Mouse (Mus musculus) lung, adult 2 months (tissue): Measurements from ENCODE around the gene Slc7a15. TPM values are rescaled to one million over a fixed set of nuclear protein-coding genes. Genes with fewer than 3 reads are reported as not detected.

Experiments used
- DNase-seq: peaks from one replicate; pipeline ENCODE4 v3.0.0; 2022
- H3K4me1 ChIP-seq: fragments of 200-500 bp; 2 replicates; pipeline ENCODE4 v1.6.1; 2011; ENCODE audit warnings: low read length; ENCODE audit not compliant: control insufficient read depth, insufficient read depth
- H3K4me3 ChIP-seq: fragments of 200-500 bp; replicated peaks from 2 replicates; pipeline ENCODE3; 2011; ENCODE audit warnings: low read depth, mild to moderate bottlenecking, control low read depth, low read length; ENCODE audit errors: extremely low read depth
- CTCF ChIP-seq: fragments of 200-500 bp; IDR thresholded peaks from 2 replicates; pipeline ENCODE4 v1.5.1; 2011; ENCODE audit warnings: mild to moderate bottlenecking, low read length, control low read depth; ENCODE audit not compliant: insufficient read depth
- POLR2A ChIP-seq: fragments of 200-500 bp; IDR thresholded peaks from 2 replicates; pipeline ENCODE4 v1.6.1; 2011; ENCODE audit warnings: low read depth, mild to moderate bottlenecking, control low read depth, low read length, borderline replicate concordance; ENCODE audit errors: extremely low read depth
- WGBS: fragments of 180-500 bp; shearing (Covaris S2); methylation state at CpG from one replicate; pipeline ENCODE4 v1.1.7; 2018; 5-methylcytosine and 5-hydroxymethylcytosine counted together
- polyA plus RNA-seq: library from polyadenylated mRNA; depleted of rRNA; stranded (reverse); fragments of >200 nt; gene quantifications from 2 replicates; pipeline ENCODE4 v1.2.3, GENCODE M21; 2012

The Slc7a15 gene
- polyA plus RNA-seq, 1 experiment, result not detected

DNA sequence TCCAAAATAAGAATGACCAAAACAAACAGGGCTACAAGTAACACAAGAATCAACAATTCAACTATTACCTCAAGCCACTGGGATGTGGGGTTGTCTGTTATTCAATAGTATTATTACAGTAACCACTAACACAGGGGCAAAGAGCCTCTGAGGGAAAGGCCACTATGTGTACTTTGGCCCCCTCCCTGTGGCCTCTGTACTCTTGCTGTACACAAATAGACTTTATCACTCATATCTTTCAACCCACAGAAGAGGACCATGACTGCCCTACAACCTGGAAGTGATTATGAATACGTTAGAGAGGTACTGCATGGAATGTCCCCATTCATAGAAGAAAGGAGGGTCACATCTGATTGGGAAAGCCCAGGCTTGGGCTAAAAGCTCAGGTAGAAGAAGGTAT lies 64.0 kb downstream of the Slc7a15 start:
- no peak for DNase-seq
- no peaks in the 10 kb centered on the region for H3K4me1 ChIP-seq
- TF ChIP-seq POLR2A, result no peak
- no peak for TF ChIP-seq CTCF
- 71% methylated on average over 1 of the region's 1 CpGs for WGBS
- H3K4me3 ChIP-seq, result no peak overlapping the region

DNA sequence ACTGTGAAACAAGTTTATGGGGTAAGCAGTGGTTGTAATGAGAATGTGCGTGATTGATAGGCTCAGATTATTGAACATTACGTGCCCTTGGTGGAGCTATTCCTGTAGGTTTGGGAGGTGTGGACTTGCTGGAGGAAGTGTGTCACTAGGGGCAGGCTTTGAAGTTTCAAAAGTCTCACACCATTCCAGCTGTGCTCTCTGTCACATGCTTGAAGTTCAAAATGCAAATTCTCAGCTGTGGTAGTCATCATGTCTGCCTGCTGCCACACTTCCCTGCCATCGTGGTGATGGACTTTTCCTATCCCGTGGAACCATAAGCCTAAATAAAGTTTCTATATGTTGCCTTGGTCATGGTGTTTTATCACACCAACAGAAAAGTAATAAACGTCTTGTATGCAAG lies 71.1 kb downstream of the Slc7a15 start:
- H3K4me1 ChIP-seq, result no peaks in the 10 kb centered on the region
- DNase-seq, result no peak
- 65% methylated on average over 5 of the region's 5 CpGs for WGBS
- no peak overlapping the region for H3K4me3 ChIP-seq
- no peak for TF ChIP-seq POLR2A
- TF ChIP-seq CTCF, result no peak

DNA sequence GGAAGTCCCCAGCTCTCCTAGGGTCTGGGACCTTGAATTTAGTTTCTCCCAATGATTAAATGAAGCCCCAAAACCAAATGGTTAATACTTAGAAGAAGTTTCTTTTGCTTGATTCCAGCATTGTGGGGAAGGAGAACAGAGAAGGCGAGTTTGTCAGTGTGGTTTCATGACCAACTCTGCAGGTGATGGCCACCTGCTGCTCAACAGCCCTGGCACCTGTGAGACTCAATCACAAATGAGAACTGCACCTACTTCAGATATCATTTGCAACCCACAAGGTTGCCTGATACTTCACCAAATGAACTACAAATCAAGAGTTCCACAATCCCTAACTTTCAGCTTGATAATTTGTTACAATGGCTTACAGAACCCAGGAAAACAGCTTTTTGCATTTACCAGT lies 71.7 kb downstream of the Slc7a15 start:
- TF ChIP-seq POLR2A (no peak), CTCF (no peak)
- no peak for DNase-seq
- Histone ChIP-seq H3K4me1 (no peaks in the 10 kb centered on the region), H3K4me3 (no peak overlapping the region)
- 69% methylated on average over 1 of the region's 1 CpGs for WGBS

DNA sequence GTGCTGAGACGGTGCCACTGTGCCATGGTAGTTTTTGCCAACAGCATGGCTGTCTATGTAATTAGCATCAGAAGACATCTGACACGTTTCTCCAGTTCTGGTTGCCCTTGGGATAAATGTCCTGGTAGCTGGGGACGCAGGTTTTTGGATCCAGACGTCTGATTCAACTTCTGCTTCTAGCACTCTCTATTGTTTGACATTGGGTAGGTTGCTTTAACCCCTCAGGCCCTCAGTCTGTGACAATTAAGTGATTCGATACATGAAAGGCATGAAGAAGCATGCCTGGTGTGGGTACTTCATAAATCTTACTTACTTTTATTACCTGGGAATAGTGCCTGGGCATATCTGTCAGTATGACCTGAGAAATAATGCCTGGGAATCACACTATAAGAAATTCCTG lies 74.8 kb downstream of the Slc7a15 start:
- no peak for TF ChIP-seq POLR2A
- TF ChIP-seq CTCF, result no peak
- H3K4me3 ChIP-seq, result no peak overlapping the region
- 68% methylated on average over 5 of the region's 5 CpGs for WGBS
- peaks cover 8% of the 10 kb centered on the region for H3K4me1 ChIP-seq
- no peak for DNase-seq

DNA sequence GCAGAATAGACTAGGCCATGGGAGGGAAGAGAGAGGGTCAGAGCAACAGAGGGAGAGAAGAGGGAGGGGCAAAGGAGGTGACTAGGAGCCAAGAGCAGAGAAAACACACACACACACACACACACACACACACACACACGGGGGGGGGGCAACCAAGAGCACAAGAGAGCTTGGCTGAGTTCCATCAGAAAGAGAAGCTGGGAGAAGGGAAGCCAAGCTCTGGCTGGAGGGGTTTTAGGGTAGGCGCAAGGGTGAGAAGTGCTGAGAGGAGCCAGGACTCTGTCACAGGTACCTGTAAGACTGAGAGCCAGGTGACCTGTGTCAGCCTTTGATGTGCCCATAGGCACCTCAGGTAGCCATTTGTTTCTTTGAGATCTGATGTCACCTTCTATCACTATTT lies 76.2 kb downstream of the Slc7a15 start:
- no peak for DNase-seq
- TF ChIP-seq POLR2A (no peak), CTCF (no peak)
- 47% methylated on average over 2 of the region's 2 CpGs for WGBS

DNA sequence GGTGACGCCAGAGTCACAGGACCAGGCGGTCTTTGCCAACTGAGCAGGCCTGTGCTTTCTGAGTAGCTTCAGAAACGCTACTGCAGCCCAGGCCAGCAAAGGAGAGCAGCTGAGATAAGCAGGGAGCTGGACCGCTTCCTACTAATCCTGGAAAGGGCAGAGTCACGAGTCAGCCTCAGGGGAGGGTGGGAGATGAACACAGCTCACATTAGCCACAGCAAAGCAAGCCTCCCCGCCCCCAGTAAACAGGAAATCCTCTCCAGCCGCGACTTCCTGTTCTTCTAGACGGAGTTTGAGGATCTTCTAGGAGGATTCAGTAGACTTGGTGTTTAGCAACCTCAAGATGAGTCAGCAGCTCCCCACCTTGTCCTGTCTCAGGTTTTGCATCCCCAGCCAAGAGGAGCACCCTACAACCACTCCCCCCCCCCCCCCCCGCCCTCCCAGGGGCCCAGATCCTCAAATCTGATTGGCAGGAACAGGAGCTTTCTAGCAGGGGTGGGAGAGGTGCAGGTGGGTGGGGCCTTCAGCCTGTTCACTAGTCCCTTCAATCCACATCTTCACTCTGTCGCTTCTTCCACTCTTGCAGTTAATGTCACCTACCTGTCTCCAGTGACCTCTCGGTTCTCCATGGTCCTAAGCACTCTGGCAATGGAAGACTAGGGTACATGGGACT lies 77.4 kb downstream of the Slc7a15 start:
- TF ChIP-seq CTCF, result no peak
- TF ChIP-seq POLR2A, result no peak
- peak; percentile 40 for DNase-seq
- Histone ChIP-seq H3K4me1 (peaks cover 8% of the 10 kb centered on the region), H3K4me3 (no peak overlapping the region)
- WGBS, result 23% methylated on average over 12 of the region's 12 CpGs

More for the DNA sequence above, 76.2 kb downstream of the Slc7a15 start:
- Histone ChIP-seq H3K4me1 (peaks cover 8% of the 10 kb centered on the region), H3K4me3 (no peak overlapping the region)

DNA sequence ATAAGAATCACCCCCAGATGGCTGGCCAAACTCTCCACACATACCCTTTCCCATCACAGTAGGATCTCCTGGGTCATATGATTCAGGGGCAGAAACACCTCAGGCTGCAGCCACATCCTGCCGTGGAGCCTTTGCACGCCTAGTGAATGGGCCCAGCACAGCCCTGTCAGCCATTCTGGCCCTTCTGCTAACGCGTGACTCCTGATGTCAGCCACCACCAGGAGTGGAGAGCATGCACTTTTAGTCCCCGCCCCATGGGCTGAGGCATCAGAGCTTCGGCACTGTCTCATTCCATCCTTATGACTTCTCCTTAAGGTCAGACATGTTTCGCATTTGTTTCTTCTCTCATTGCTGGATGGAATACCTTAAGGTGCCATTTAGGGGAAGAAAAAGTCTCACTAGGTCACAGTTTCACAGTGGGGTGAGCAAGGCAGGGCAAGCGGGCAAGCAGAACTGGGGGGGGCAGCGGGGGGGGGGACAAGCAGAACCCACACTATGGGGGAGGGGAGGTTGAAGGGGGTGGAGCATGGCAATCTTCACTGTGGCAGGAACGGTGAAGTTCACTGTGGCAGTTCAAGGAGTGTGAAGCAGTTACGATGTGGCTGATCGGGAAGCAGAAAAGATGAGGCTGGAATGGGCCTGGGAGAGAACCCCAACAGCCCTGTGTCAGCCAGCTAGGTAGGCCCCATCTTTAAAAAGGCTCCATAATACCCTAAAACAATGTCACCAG lies 79.3 kb downstream of the Slc7a15 start:
- DNase-seq, result no peak
- H3K4me1 ChIP-seq, result peaks cover 8% of the 10 kb centered on the region
- no peak overlapping the region for H3K4me3 ChIP-seq
- TF ChIP-seq POLR2A, result no peak
- TF ChIP-seq CTCF, result no peak
- 62% methylated on average over 12 of the region's 12 CpGs for WGBS

DNA sequence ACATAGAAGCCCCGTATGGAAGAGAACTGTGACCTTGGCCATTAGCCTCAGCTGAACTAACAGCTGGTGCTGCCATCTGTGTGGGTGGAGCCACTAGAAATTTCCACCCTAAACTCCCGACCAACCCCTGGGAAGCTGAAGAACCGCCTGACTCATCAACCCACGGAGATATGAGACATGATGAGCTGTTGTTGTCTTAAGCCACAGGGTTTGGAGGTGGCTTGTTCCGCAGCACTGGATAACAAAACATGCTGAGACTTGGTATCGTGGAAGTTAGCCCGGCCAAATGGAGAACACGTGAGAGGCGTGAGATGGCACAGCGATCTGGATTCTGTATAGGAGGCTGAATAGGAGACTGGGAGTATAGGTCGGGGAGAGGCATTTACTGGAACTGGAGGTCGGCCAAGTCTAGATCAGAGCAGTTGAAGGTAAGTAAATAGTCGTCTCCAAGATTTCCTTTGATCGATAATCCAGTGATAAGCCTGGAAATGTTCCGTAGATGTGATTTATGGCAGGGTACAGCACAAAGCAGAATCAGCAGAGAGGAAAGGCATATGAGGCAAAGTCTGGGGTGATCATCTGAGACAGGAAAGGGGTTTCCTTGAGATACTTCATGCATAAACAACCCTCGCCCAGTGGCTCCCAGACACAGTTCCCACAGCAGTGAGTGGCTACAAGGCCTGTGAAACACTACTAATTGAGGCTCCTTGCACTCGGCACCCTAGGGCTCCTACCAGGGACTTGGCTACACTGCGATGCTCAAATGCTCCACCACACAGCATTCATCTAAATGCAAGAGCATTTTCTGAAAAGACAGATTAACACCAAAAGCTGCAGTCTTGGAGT lies 87.6 kb downstream of the Slc7a15 start:
- no peak for DNase-seq
- WGBS, result 42% methylated on average over 18 of the region's 18 CpGs
- Histone ChIP-seq H3K4me3 (peak overlapping the region; percentile 54), H3K4me1 (0 out of 2 replicates have a peak, but pooled peaks cover 3% of the 10 kb centered on the region)
- TF ChIP-seq POLR2A, result peak; percentile 45; the same call in 1 of the 2 replicates
- TF ChIP-seq CTCF, result no peak

DNA sequence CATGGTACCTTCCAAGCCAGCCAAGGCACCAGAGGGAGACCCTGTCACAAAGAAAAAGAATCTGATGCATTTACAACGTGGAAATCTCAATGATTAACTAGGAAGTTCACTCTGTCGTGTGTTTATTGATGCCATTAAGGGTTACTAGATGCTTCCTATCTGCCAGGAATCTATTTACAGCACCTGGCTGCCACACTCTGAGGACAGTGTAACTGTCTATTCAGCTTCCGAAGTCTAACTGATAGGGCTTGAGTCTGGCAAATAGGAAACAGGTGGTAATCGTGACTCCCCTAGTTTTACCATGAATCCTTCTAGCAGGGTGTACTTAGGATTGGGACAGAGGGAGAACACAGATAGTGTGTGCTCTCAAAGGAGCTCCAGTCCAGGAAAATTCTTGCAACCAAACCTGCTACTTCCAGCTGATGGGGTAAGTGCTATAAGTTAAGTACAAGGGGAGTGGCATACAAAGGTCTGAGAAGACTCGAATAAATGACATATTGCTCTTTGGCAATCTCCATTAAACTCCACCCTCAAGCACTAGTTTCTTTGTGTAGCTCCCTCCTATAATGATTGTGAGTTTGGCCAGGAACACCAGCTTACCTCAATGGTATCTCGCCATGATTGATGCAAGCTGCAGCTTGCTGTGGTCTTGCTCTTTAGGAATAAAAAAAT lies 88.4 kb downstream of the Slc7a15 start:
- no peak for DNase-seq
- 0 out of 2 replicates have a peak, but pooled peaks cover 3% of the 10 kb centered on the region for H3K4me1 ChIP-seq
- TF ChIP-seq CTCF (no peak), POLR2A (no peak)
- WGBS, result 50% methylated on average over 6 of the region's 6 CpGs
- H3K4me3 ChIP-seq, result no peak overlapping the region
